Mouse (Mus musculus) hematopoietic multipotent progenitor cell, adult 10-12 weeks (in vitro differentiated cells): ENCODE measurements around the gene Tmprss9. TPM values are rescaled to one million over a fixed set of nuclear protein-coding genes. Genes with fewer than 3 reads are reported as not detected.

Experiments used
- polyA plus RNA-seq: library from polyadenylated mRNA; stranded (reverse); fragments of >175 nt; gene quantifications from 2 replicates; pipeline ENCODE4 v1.2.3, GENCODE M21; 2012; ENCODE audit warnings: low replicate concordance

Gene Tmprss9
- not detected in 2 replicates for polyA plus RNA-seq

GRCm38 (mm10) chr10:80871581-80871980, at the start of gene Tmprss9:
Tmprss9 (plus strand) TSS chr10:80871848.

GRCm38 (mm10) chr10:80826151-80827062, 45.2 kb upstream of the Tmprss9 start, which contains the start of gene Oaz1:
Oaz1 (plus strand) TSS chr10:80826656.

GRCm38 (mm10) chr10:80843931-80844547, 27.6 kb upstream of the Tmprss9 start, which contains the start of gene Lingo3:
Lingo3 (minus strand) TSS chr10:80844039.

GRCm38 (mm10) chr10:80854913-80855748, 16.5 kb upstream of the Tmprss9 start, which contains the start of the genes Lsm7 and Sppl2b:
Lsm7 (minus strand) TSS chr10:80855209.
Sppl2b (plus strand) TSS chr10:80855275.

GRCm38 (mm10) chr10:80900318-80901247, 28.9 kb downstream of the Tmprss9 start, which contains the start of gene Timm13:
Timm13 (minus strand) TSS chr10:80900969.

GRCm38 (mm10) chr10:80917779-80918434, 46.3 kb downstream of the Tmprss9 start, which contains the start of gene Lmnb2:
Lmnb2 (minus strand) TSS chr10:80918245.

GRCm38 (mm10) chr10:80929299-80930226, 57.9 kb downstream of the Tmprss9 start, which contains the start of gene Gadd45b:
Gadd45b (plus strand) TSS chr10:80930073.

Other genes with a start within 250 kb of the Tmprss9 start
- 480 and 641 TPM in 2 replicates for gene Csnk1g2, start 249.0 kb upstream of the Tmprss9 start, polyA plus RNA-seq
- gene Btbd2, start 214.8 kb upstream of the Tmprss9 start, polyA plus RNA-seq, result 79.6 and 100 TPM in 2 replicates
- gene Mknk2, start 193.7 kb upstream of the Tmprss9 start, polyA plus RNA-seq, result 710 and 986 TPM in 2 replicates
- 101 and 135 TPM in 2 replicates for gene Mob3a, start 169.9 kb upstream of the Tmprss9 start, polyA plus RNA-seq
- gene Izumo4, start 169.7 kb upstream of the Tmprss9 start, polyA plus RNA-seq, result 65.5 and 73.9 TPM in 2 replicates
- 42.2 and 65.5 TPM in 2 replicates for gene Ap3d1, start 129.6 kb upstream of the Tmprss9 start, polyA plus RNA-seq
- 80.4 and 136 TPM in 2 replicates for gene Dot1l, start 116.6 kb upstream of the Tmprss9 start, polyA plus RNA-seq
- gene Sf3a2, start 73.7 kb upstream of the Tmprss9 start, polyA plus RNA-seq, result 321 and 932 TPM in 2 replicates
- 209 and 238 TPM in 2 replicates for gene Plekhj1, start 73.2 kb upstream of the Tmprss9 start, polyA plus RNA-seq
- gene Amh, start 66.6 kb upstream of the Tmprss9 start, polyA plus RNA-seq, result 1.1 and 3.0 TPM in 2 replicates
- not detected in 2 replicates for gene Jsrp1, start 58.4 kb upstream of the Tmprss9 start, polyA plus RNA-seq
- gene Oaz1, start 45.2 kb upstream of the Tmprss9 start, polyA plus RNA-seq, result 1,467 and 1,742 TPM in 2 replicates
- gene Lingo3, start 27.8 kb upstream of the Tmprss9 start, polyA plus RNA-seq, result 0.04 TPM in 1 of 2 replicates, not detected in the other
- gene Lsm7, start 16.6 kb upstream of the Tmprss9 start, polyA plus RNA-seq, result 51.6 and 117 TPM in 2 replicates
- 75.7 and 79.0 TPM in 2 replicates for gene Sppl2b, start 16.6 kb upstream of the Tmprss9 start, polyA plus RNA-seq
- 115 and 162 TPM in 2 replicates for gene Timm13, start 29.1 kb downstream of the Tmprss9 start, polyA plus RNA-seq
- 14.5 and 18.6 TPM in 2 replicates for gene Lmnb2, start 46.4 kb downstream of the Tmprss9 start, polyA plus RNA-seq
- 32.8 and 53.4 TPM in 2 replicates for gene Gadd45b, start 58.2 kb downstream of the Tmprss9 start, polyA plus RNA-seq
- 0.51 and 0.75 TPM in 2 replicates for gene Gng7, start 143.1 kb downstream of the Tmprss9 start, polyA plus RNA-seq
- gene Diras1, start 153.8 kb downstream of the Tmprss9 start, polyA plus RNA-seq, result not detected in 2 replicates
- 20.4 and 23.3 TPM in 2 replicates for gene Slc39a3, start 165.6 kb downstream of the Tmprss9 start, polyA plus RNA-seq
- gene Sgta, start 188.3 kb downstream of the Tmprss9 start, polyA plus RNA-seq, result 104 and 170 TPM in 2 replicates
- gene Thop1, start 198.2 kb downstream of the Tmprss9 start, polyA plus RNA-seq, result 20.3 and 22.9 TPM in 2 replicates
- gene Creb3l3, start 227.0 kb downstream of the Tmprss9 start, polyA plus RNA-seq, result 0.24 and 0.30 TPM in 2 replicates
- 241 and 608 TPM in 2 replicates for gene Map2k2, start 234.1 kb downstream of the Tmprss9 start, polyA plus RNA-seq